Mouse (Mus musculus): ENCODE measurements around the gene Ddx39b. TPM values are rescaled to one million over a fixed set of nuclear protein-coding genes. Genes with fewer than 3 reads are reported as not detected.

Ddx39b gene
- 95.6 and 194 TPM in 2 replicates for polyA plus RNA-seq (2012; rRNA removed)

- peak; percentile 67; the same call in 1 of the 2 replicates for TF ChIP-seq POLR2A (IDR thresholded peaks at IDR 0.05; ENCODE audit: low read depth, low read length)
- no peak for TF ChIP-seq CTCF (IDR thresholded peaks at IDR 0.05; ENCODE audit: extremely low read depth, insufficient read length, insufficient replicate concordance, low read depth, low read length)
- H3K27ac ChIP-seq (ENCODE audit: insufficient read depth, low read depth, low read length) = peak within 1 kb of the TSS; percentile 99
- H3K27me3 ChIP-seq (ENCODE audit: control insufficient read depth, insufficient read depth, low read length) = no peaks in the 10 kb centered on the region
- H3K4me3 ChIP-seq (ENCODE audit: low read depth, low read length) = peak within 1 kb of the TSS; percentile 85
- peaks cover 29% of the 10 kb centered on the region for H3K36me3 ChIP-seq (ENCODE audit: control insufficient read depth, insufficient read depth, low read length)
- H3K4me1 ChIP-seq (ENCODE audit: control insufficient read depth, insufficient read depth, insufficient read length, low read length) = peaks cover 22% of the 10 kb centered on the region
- under 1% methylated on average over 69 of the region's 69 CpGs for WGBS
Observed at GRCm38 (mm10) chr17:35241305-35242014, at the start of gene Ddx39b. TSS of gene Ddx39b (plus strand) at chr17:35241746.

GRCm38 (mm10) chr17:35192924-35193323 is 48.6 kb upstream of the Ddx39b start:
- no peak overlapping the region for H3K4me3 ChIP-seq (ENCODE audit: low read depth, low read length)
- H3K27ac ChIP-seq (ENCODE audit: insufficient read depth, low read depth, low read length) = peak overlapping the region; percentile 20
- peaks cover 7% of the 10 kb centered on the region for H3K4me1 ChIP-seq (ENCODE audit: control insufficient read depth, insufficient read depth, insufficient read length, low read length)
- WGBS = 77% methylated on average over 5 of the region's 5 CpGs
- no peak for TF ChIP-seq CTCF (IDR thresholded peaks at IDR 0.05; ENCODE audit: extremely low read depth, insufficient read length, insufficient replicate concordance, low read depth, low read length)
- TF ChIP-seq POLR2A (IDR thresholded peaks at IDR 0.05; ENCODE audit: low read depth, low read length) = no peak
- no peaks in the 10 kb centered on the region for H3K36me3 ChIP-seq (ENCODE audit: control insufficient read depth, insufficient read depth, low read length)
- no peaks in the 10 kb centered on the region for H3K27me3 ChIP-seq (ENCODE audit: control insufficient read depth, insufficient read depth, low read length)

DNA sequence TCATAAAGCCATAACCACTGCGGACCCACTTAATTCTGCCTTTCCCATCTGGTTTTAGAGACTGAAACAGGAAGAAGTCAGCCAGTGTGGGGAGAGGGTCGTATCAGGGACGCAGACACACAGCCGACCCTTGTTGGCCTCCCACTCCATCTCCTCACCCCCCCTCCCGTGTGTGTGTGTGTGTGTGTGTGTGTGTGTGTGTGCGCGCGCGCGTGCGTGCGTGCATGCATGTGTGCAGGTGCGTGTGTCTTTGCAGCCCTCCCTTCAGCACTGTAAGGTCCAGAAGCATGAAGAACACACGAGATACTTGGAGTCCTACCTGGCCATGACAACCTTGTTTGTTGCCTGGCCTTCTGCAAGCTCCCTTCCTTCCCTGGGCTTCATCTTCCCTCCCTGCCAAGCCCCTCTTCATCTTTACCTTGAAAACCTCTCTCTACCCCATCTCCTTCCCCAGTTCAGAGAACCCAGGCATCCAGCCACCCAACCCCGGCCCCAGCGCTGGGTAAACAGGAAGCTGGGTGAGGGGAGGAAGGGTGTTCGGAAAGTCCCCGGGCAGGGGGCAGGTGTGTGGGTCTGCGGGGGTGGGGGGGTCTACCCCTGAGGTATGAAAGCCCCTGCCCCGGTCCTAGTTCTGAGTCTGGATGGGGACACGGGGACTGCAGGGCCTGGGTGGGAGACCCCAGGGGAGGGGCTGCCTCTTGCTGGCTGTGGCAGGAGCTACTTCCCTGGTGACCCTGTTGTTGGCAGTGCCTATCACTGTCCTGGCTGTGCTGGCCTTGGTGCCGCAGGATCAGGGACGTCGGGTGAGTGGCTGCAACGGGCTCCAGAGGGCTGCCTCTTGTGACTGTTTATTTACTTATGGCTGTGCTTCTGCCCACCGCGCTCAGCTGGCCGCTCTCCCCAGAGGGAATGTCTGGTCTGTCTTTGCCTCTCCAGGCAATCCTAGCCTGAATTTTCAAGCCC is 47.4 kb upstream of the Ddx39b start, which contains the start of gene Ltb:
Gene Ltb (plus strand): TSS at position 559 of the 963 bp plus-strand sequence.
- Histone ChIP-seq H3K4me3 (ENCODE audit: low read depth, low read length) (peak within 1 kb of the TSS; percentile 77), H3K4me1 (ENCODE audit: control insufficient read depth, insufficient read depth, insufficient read length, low read length) (peaks cover 10% of the 10 kb centered on the region), H3K27me3 (ENCODE audit: control insufficient read depth, insufficient read depth, low read length) (no peaks in the 10 kb centered on the region), H3K36me3 (ENCODE audit: control insufficient read depth, insufficient read depth, low read length) (no peaks in the 10 kb centered on the region), H3K27ac (ENCODE audit: insufficient read depth, low read depth, low read length) (peak within 1 kb of the TSS; percentile 46)
- 52% methylated on average over 28 of the region's 28 CpGs for WGBS
- no peak for TF ChIP-seq CTCF (IDR thresholded peaks at IDR 0.05; ENCODE audit: extremely low read depth, insufficient read length, insufficient replicate concordance, low read depth, low read length)
- no peak for TF ChIP-seq POLR2A (IDR thresholded peaks at IDR 0.05; ENCODE audit: low read depth, low read length)

DNA sequence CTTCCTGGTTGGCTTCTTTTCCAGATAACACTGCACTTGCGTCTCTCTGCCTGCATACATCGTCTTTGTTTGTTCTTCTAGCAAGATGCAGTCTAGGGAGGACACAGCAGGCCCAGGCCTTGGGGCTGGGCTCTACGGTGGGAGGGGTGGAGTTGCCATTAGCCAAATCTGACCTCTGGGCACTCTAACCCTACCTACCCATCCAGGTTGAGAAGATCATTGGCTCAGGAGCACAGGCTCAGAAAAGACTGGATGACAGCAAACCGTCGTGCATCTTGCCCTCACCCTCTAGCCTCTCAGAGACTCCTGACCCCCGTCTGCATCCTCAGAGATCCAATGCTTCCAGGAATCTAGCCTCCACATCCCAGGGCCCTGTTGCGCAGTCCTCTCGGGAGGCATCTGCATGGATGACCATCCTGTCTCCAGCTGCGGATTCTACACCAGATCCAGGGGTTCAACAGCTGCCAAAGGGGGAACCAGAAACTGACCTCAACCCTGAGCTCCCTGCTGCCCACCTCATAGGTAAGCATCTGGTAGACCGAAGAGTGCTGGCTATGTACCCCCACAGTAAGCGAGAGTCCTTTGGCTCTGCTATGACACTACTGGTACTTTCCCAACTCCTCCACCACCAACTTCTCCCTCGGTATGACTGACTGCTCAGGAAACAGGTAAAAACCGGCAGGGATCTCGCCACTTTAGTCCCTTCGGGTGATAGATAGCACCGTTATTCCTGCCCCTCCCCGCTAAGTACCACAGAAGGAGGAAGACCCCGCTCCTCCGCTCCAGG is 46.5 kb upstream of the Ddx39b start:
- H3K4me1 ChIP-seq (ENCODE audit: control insufficient read depth, insufficient read depth, insufficient read length, low read length) = peaks cover 12% of the 10 kb centered on the region
- WGBS = 39% methylated on average over 19 of the region's 19 CpGs

GRCm38 (mm10) chr17:35195631-35196320 is 45.8 kb upstream of the Ddx39b start:
- H3K27ac ChIP-seq (ENCODE audit: insufficient read depth, low read depth, low read length) = peak overlapping the region; percentile 25
- WGBS = 1% methylated on average over 66 of the region's 66 CpGs

More for the DNA sequence above, 46.5 kb upstream of the Ddx39b start:
- Histone ChIP-seq H3K27ac (ENCODE audit: insufficient read depth, low read depth, low read length) (peak overlapping the region; percentile 46), H3K4me3 (ENCODE audit: low read depth, low read length) (peak overlapping the region; percentile 77), H3K36me3 (ENCODE audit: control insufficient read depth, insufficient read depth, low read length) (no peaks in the 10 kb centered on the region), H3K27me3 (ENCODE audit: control insufficient read depth, insufficient read depth, low read length) (no peaks in the 10 kb centered on the region)
- TF ChIP-seq CTCF (IDR thresholded peaks at IDR 0.05; ENCODE audit: extremely low read depth, insufficient read length, insufficient replicate concordance, low read depth, low read length) (no peak), POLR2A (IDR thresholded peaks at IDR 0.05; ENCODE audit: low read depth, low read length) (no peak)

DNA sequence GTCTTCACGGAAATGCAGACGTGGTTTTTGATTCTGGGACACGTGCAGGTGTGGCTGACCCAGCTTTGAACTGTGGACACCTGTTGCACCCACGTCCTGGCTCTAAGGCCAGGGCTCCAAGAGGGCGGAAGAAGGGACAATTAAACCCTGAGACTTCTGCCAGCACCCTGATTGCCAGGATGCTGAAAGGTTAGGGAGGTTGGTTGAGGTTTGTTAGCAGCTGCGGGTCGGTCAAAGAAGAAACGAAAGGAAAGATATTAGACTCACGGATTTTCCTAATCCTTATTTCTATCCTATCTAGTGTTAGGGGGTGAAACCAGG is 45.3 kb upstream of the Ddx39b start:
- Histone ChIP-seq H3K36me3 (ENCODE audit: control insufficient read depth, insufficient read depth, low read length) (no peaks in the 10 kb centered on the region), H3K27ac (ENCODE audit: insufficient read depth, low read depth, low read length) (peak overlapping the region; percentile 25), H3K4me1 (ENCODE audit: control insufficient read depth, insufficient read depth, insufficient read length, low read length) (peaks cover 16% of the 10 kb centered on the region), H3K4me3 (ENCODE audit: low read depth, low read length) (peak overlapping the region; percentile 77), H3K27me3 (ENCODE audit: control insufficient read depth, insufficient read depth, low read length) (no peaks in the 10 kb centered on the region)
- TF ChIP-seq CTCF (IDR thresholded peaks at IDR 0.05; ENCODE audit: extremely low read depth, insufficient read length, insufficient replicate concordance, low read depth, low read length) (no peak), POLR2A (IDR thresholded peaks at IDR 0.05; ENCODE audit: low read depth, low read length) (no peak)
- 4% methylated on average over 9 of the region's 9 CpGs for WGBS

More at GRCm38 (mm10) chr17:35195631-35196320, 45.8 kb upstream of the Ddx39b start:
- Histone ChIP-seq H3K4me3 (ENCODE audit: low read depth, low read length) (peak overlapping the region; percentile 77), H3K36me3 (ENCODE audit: control insufficient read depth, insufficient read depth, low read length) (no peaks in the 10 kb centered on the region), H3K27me3 (ENCODE audit: control insufficient read depth, insufficient read depth, low read length) (no peaks in the 10 kb centered on the region), H3K4me1 (ENCODE audit: control insufficient read depth, insufficient read depth, insufficient read length, low read length) (peaks cover 16% of the 10 kb centered on the region)
- TF ChIP-seq CTCF (IDR thresholded peaks at IDR 0.05; ENCODE audit: extremely low read depth, insufficient read length, insufficient replicate concordance, low read depth, low read length) (peak; percentile 83), POLR2A (IDR thresholded peaks at IDR 0.05; ENCODE audit: low read depth, low read length) (no peak)
